Mouse (Mus musculus): ENCODE measurements around the gene Kcnh8.

GRCm38 (mm10) chr17:52829678-52830077 lies 227.2 kb downstream of the Kcnh8 start:
- TF ChIP-seq CTCF (IDR thresholded peaks at IDR 0.05; ENCODE audit: low read depth, low read length) (no peak), GATA1 (IDR thresholded peaks at IDR 0.05; ENCODE audit: borderline replicate concordance, low read length) (no peak), POLR2AphosphoS5 (IDR thresholded peaks at IDR 0.05; ENCODE audit: insufficient replicate concordance, low read depth, low read length) (no peak)
